Mouse (Mus musculus) limb, embryonic 12.5 days (tissue): Measurements from ENCODE around the gene Inpp4b. TPM values are rescaled to one million over a fixed set of nuclear protein-coding genes. Genes with fewer than 3 reads are reported as not detected.

Experiments used
- ATAC-seq: fragments of 200-750 bp; cut with Nextera tagmentation; 2 replicates; pipeline ENCODE4 v1.8.0; 2017; ENCODE audit warnings: low read depth, moderate TSS enrichment; ENCODE audit not compliant: insufficient number of reproducible peaks, insufficient read depth, low FRiP score, low TSS enrichment
- H3K27ac ChIP-seq: fragments of 300-500 bp; sonication (generic); 2 replicates; pipeline ENCODE4 v1.5.1; 2016; ENCODE audit warnings: mild to moderate bottlenecking, moderate library complexity
- H3K27me3 ChIP-seq: fragments of 300-500 bp; sonication (generic); 2 replicates; pipeline ENCODE4 v1.6.1; 2016; ENCODE audit warnings: mild to moderate bottlenecking, moderate library complexity
- H3K36me3 ChIP-seq: fragments of 300-500 bp; sonication (generic); 2 replicates; pipeline ENCODE4 v1.6.1; 2016; ENCODE audit warnings: mild to moderate bottlenecking, moderate library complexity
- H3K4me1 ChIP-seq: fragments of 300-500 bp; sonication (generic); replicated peaks from 2 replicates; pipeline ENCODE4 v1.6.1; 2016
- H3K4me2 ChIP-seq: fragments of 300-500 bp; sonication (generic); 2 replicates; pipeline ENCODE4 v1.6.1; 2016; ENCODE audit warnings: mild to moderate bottlenecking, moderate library complexity
- H3K4me3 ChIP-seq: fragments of 300-500 bp; sonication (generic); replicated peaks from 2 replicates; pipeline ENCODE4 v1.5.1; 2016; ENCODE audit warnings: mild to moderate bottlenecking
- H3K9ac ChIP-seq: fragments of 300-500 bp; sonication (generic); replicated peaks from 2 replicates; pipeline ENCODE4 v1.6.1; 2016; ENCODE audit warnings: mild to moderate bottlenecking, moderate library complexity
- H3K9me3 ChIP-seq: fragments of 300-500 bp; sonication (generic); 2 replicates; pipeline ENCODE4 v1.6.1; 2016; ENCODE audit warnings: mild to moderate bottlenecking, moderate library complexity
- WGBS: fragments of 180-500 bp; shearing (Covaris S2); methylation state at CpG from one replicate; pipeline ENCODE4 v1.1.7; 2016; 5-methylcytosine and 5-hydroxymethylcytosine counted together
- polyA plus RNA-seq: library from polyadenylated mRNA; unstranded; fragments of >200 nt; fragmentation: Nextera tagmentation; extraction: Ambion mirVana; gene quantifications from 2 replicates; pipeline ENCODE4 v1.2.1, GENCODE M21; 2016

The Inpp4b gene
- polyA plus RNA-seq, 1 experiment from 2014 or later: 15.7 TPM

DNA sequence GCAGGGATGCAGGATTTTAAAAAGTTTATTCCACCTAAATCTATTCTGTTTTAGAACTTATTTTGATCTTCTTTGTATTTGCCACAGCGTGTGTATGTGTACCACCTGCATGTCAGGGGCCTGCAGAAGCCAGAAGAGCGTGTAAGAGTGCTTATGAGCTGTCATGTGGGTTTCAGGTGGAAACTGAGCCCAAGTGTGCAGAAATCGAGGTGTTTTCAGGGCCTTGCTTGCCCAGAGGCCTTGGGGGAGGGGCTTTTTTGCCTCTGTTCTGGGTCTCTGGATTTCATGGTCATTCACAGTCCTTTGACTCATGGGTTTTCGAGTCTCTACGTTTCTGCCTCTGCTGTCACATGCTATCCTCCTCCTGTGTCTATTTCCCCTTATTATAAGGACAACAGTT is 28.3 kb downstream of the Inpp4b start:
- WGBS: 68% methylated on average over 5 of the region's 5 CpGs

DNA sequence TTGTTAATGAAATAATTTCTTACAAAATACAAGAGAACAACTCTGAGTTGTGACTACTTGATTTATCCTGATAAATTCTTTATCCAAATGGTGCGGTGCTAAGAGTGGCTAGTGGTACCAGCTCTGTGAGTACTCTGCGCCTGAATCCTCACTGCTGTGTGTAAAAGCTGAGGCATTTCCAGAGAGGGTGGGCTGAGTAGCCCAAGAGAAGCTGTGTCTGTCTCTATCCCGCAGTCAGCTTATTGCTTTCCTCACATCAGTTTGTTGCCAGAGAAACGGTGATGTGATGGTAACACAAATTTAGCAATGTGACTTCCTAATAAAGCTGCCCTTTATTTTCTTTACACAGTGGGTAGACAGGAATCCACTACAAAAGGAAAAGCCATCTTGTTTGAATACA is 29.5 kb downstream of the Inpp4b start:
- Histone ChIP-seq H3K4me3 (no peak overlapping the region), H3K9ac (no peak overlapping the region), H3K27ac (no peak overlapping the region), H3K4me1 (no peaks in the 10 kb centered on the region), H3K36me3 (no peaks in the 10 kb centered on the region), H3K27me3 (no peaks in the 10 kb centered on the region; the same call in 1 of the 2 replicates), H3K4me2 (no peak overlapping the region), H3K9me3 (no peaks in the 10 kb centered on the region)
- no peak for ATAC-seq
- WGBS: 76% methylated on average over 4 of the region's 4 CpGs

More for the DNA sequence above, 28.3 kb downstream of the Inpp4b start:
- no peak for ATAC-seq
- Histone ChIP-seq H3K4me2 (no peak overlapping the region), H3K27me3 (no peaks in the 10 kb centered on the region; the same call in 1 of the 2 replicates), H3K36me3 (no peaks in the 10 kb centered on the region), H3K4me3 (no peak overlapping the region), H3K4me1 (no peaks in the 10 kb centered on the region), H3K9ac (no peak overlapping the region), H3K9me3 (no peaks in the 10 kb centered on the region), H3K27ac (no peak overlapping the region)

GRCm38 (mm10) chr8:81374877-81375475 is 32.6 kb downstream of the Inpp4b start:
- no peak for ATAC-seq
- no peaks in the 10 kb centered on the region for H3K9me3 ChIP-seq

GRCm38 (mm10) chr8:81388953-81389352 is 46.6 kb downstream of the Inpp4b start:
- ATAC-seq: no peak
- Histone ChIP-seq H3K4me3 (no peak overlapping the region), H3K36me3 (no peaks in the 10 kb centered on the region), H3K4me2 (no peak overlapping the region), H3K9ac (no peak overlapping the region), H3K27ac (no peak overlapping the region), H3K27me3 (no peaks in the 10 kb centered on the region), H3K9me3 (no peaks in the 10 kb centered on the region), H3K4me1 (no peaks in the 10 kb centered on the region)
- WGBS: 90% methylated on average over 6 of the region's 6 CpGs

More at GRCm38 (mm10) chr8:81374877-81375475, 32.6 kb downstream of the Inpp4b start:
- Histone ChIP-seq H3K4me1 (no peaks in the 10 kb centered on the region), H3K4me3 (no peak overlapping the region), H3K27me3 (no peaks in the 10 kb centered on the region), H3K9ac (no peak overlapping the region), H3K4me2 (no peak overlapping the region), H3K27ac (no peak overlapping the region), H3K36me3 (no peaks in the 10 kb centered on the region)
- 78% methylated on average over 4 of the region's 4 CpGs for WGBS

GRCm38 (mm10) chr8:81399071-81399470 is 56.7 kb downstream of the Inpp4b start:
- no peaks in the 10 kb centered on the region for H3K27me3 ChIP-seq
- no peaks in the 10 kb centered on the region for H3K4me1 ChIP-seq
- no peak overlapping the region for H3K4me3 ChIP-seq
- no peak overlapping the region for H3K27ac ChIP-seq
- no peak overlapping the region for H3K9ac ChIP-seq
- H3K9me3 ChIP-seq: no peaks in the 10 kb centered on the region
- H3K36me3 ChIP-seq: no peaks in the 10 kb centered on the region
- ATAC-seq: no peak
- no peak overlapping the region for H3K4me2 ChIP-seq

DNA sequence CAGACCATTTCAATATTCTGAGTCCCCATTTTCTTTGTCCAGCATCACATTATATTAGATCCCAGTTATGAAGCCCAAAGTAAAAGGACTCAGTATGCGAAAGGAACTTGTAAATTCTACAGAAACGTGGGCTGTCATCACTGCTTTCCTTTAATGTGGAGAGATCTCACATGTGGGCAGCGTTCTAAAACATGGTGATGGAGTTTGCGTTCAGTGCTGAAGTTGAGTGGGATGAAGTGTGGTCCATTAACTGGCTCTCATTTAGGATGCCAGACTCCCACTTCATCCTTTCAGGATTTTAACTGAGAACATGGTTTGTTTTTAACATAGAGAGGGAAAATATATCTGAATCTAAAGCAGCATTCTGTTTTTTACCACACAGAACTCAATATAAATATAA is 57.1 kb downstream of the Inpp4b start:
- H3K4me2 ChIP-seq: no peak overlapping the region
- no peaks in the 10 kb centered on the region for H3K27me3 ChIP-seq
- no peak overlapping the region for H3K9ac ChIP-seq
- no peak overlapping the region for H3K4me3 ChIP-seq
- WGBS: 67% methylated on average over 4 of the region's 4 CpGs
- H3K9me3 ChIP-seq: no peaks in the 10 kb centered on the region
- no peaks in the 10 kb centered on the region for H3K4me1 ChIP-seq
- no peak for ATAC-seq
- H3K27ac ChIP-seq: no peak overlapping the region
- no peaks in the 10 kb centered on the region for H3K36me3 ChIP-seq

DNA sequence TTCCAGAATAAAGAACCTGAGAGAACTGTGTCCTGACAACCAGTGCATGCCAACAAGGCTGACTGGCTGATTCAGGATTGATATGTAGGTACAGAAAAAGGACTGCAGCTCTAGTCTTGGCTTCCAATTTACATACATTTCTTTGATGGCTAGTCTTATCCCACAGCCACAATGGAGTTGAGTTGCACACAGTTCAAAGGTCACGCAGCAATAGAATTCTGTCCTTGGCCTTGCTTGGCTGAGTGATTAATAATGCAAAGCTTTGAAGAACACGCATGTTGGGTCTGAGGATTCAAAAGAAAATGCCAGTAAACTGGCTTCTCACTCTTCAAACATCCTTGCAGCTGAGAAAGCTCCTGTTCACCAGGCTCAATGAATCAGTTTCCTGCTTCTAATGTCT is 70.4 kb downstream of the Inpp4b start:
- H3K4me3 ChIP-seq: no peak overlapping the region
- WGBS: 90% methylated on average over 2 of the region's 2 CpGs
- no peak for ATAC-seq
- H3K27me3 ChIP-seq: no peaks in the 10 kb centered on the region
- no peaks in the 10 kb centered on the region for H3K9me3 ChIP-seq
- no peak overlapping the region for H3K27ac ChIP-seq
- H3K36me3 ChIP-seq: no peaks in the 10 kb centered on the region
- no peak overlapping the region for H3K4me2 ChIP-seq
- no peak overlapping the region for H3K9ac ChIP-seq
- no peaks in the 10 kb centered on the region for H3K4me1 ChIP-seq

- no peaks in the 10 kb centered on the region for H3K36me3 ChIP-seq
- H3K9me3 ChIP-seq: no peaks in the 10 kb centered on the region
- H3K4me1 ChIP-seq: no peaks in the 10 kb centered on the region
- WGBS: 72% methylated on average over 3 of the region's 3 CpGs
- no peaks in the 10 kb centered on the region for H3K27me3 ChIP-seq
- H3K4me3 ChIP-seq: no peak overlapping the region
- H3K27ac ChIP-seq: no peak overlapping the region
- H3K9ac ChIP-seq: no peak overlapping the region
- no peak for ATAC-seq
- H3K4me2 ChIP-seq: no peak overlapping the region
These were observed 101.6 kb downstream of the Inpp4b start for GRCm38 (mm10) chr8:81443957-81444356.

DNA sequence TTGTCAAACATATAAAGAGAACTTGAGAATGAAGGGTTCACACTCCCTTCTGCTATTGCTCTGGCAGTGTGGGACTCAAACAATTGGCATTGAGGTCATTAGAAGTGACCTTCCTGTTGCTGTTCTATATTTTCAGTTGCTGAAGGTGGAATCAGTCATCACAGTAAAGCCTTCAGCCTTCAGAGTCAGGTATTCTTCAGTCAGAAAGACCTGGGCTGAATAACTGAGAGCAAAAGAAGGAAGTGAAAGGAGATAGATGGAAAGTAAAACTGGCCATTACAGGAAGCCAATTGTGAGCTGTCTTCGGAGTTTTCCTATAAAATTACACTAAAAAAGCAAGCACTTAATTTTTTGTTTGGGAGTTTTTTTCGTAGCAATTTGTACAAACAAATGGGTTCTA is 107.4 kb downstream of the Inpp4b start:
- H3K27me3 ChIP-seq: no peaks in the 10 kb centered on the region
- H3K4me3 ChIP-seq: no peak overlapping the region
- ATAC-seq: no peak
- no peak overlapping the region for H3K27ac ChIP-seq
- no peaks in the 10 kb centered on the region for H3K9me3 ChIP-seq
- H3K36me3 ChIP-seq: no peaks in the 10 kb centered on the region
- H3K4me2 ChIP-seq: no peak overlapping the region
- peaks cover 4% of the 10 kb centered on the region; the same call in 1 of the 2 replicates for H3K4me1 ChIP-seq
- H3K9ac ChIP-seq: no peak overlapping the region
- WGBS: 86% methylated on average over 2 of the region's 2 CpGs

- Histone ChIP-seq H3K27ac (no peak overlapping the region), H3K36me3 (no peaks in the 10 kb centered on the region), H3K27me3 (no peaks in the 10 kb centered on the region), H3K4me1 (peaks cover 4% of the 10 kb centered on the region; the same call in 1 of the 2 replicates), H3K9ac (no peak overlapping the region), H3K4me2 (no peak overlapping the region), H3K9me3 (no peaks in the 10 kb centered on the region), H3K4me3 (no peak overlapping the region)
- no peak for ATAC-seq
- WGBS: 45% methylated on average over 6 of the region's 6 CpGs
These were observed 109.7 kb downstream of the Inpp4b start for GRCm38 (mm10) chr8:81452082-81452481.

GRCm38 (mm10) chr8:81454830-81455229 is 112.5 kb downstream of the Inpp4b start:
- Histone ChIP-seq H3K27ac (no peak overlapping the region), H3K4me3 (no peak overlapping the region), H3K36me3 (no peaks in the 10 kb centered on the region), H3K4me1 (peaks cover 4% of the 10 kb centered on the region; the same call in 1 of the 2 replicates), H3K9me3 (no peaks in the 10 kb centered on the region), H3K9ac (no peak overlapping the region), H3K4me2 (no peak overlapping the region), H3K27me3 (no peaks in the 10 kb centered on the region)
- no peak for ATAC-seq
- WGBS: 62% methylated on average over 2 of the region's 2 CpGs

DNA sequence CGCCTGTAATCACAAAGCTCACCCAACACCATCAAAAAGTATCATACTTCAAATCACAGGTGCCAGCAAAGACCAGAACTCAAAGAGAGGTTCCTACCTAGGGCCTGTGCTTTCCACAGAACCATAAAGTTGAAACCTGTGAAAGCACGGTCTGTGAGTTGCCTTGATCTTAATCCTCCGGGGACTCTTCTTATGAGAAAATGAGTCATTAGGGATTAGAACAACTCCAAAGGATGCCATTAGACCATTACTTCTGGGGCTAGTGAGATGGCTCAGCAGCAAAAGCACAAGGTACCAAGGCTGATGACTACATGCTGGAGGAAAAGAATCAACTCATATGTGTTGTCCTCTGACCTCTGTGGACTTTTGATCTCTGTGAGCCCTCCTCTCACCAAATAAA is 121.4 kb downstream of the Inpp4b start:
- ATAC-seq: no peak
- no peak overlapping the region for H3K27ac ChIP-seq
- no peaks in the 10 kb centered on the region for H3K9me3 ChIP-seq
- 55% methylated on average over 3 of the region's 3 CpGs for WGBS
- H3K27me3 ChIP-seq: no peaks in the 10 kb centered on the region
- H3K4me1 ChIP-seq: no peaks in the 10 kb centered on the region
- no peaks in the 10 kb centered on the region for H3K36me3 ChIP-seq
- no peak overlapping the region for H3K4me2 ChIP-seq
- no peak overlapping the region for H3K9ac ChIP-seq
- no peak overlapping the region for H3K4me3 ChIP-seq
